Mouse (Mus musculus) left cerebral cortex, adult 9 months (tissue): ENCODE measurements around the gene Pom121l2.

Experiments used
- DNase-seq, 2 experiments: peaks; one replicate each; pipeline ENCODE4 v3.0.0; 2022; ENCODE audit warnings: low spot score in 2 of 2

Gene Pom121l2

GRCm38 (mm10) chr13:22019934-22020835 is 39.2 kb downstream of the Pom121l2 start:
- DNase-seq: no peak

GRCm38 (mm10) chr13:22020901-22021339 is 39.9 kb downstream of the Pom121l2 start:
- peak in 1 of 2 experiments; percentile 59 for DNase-seq

GRCm38 (mm10) chr13:22021581-22021980 is 40.6 kb downstream of the Pom121l2 start:
- no peak for DNase-seq

DNA sequence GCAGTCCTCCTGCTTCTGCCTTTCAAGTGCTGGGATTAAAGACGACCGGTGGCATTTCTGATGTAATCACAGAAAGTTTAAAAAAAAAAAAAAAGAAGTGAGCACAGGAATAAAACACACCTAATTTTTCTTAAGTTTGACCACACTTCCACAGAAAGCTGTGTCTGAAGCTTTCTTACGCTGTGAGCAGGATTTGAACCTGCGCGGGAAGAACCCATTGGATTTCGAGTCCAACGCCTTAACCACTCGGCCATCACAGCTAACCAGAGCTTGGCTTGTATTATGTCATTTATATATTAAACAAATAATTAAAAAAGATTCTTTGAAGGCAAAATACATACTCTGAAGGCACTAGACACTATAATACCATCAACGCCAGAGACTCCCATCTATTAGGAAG is 41.2 kb downstream of the Pom121l2 start:
- DNase-seq: peak in 1 of 2 experiments; percentile 67

DNA sequence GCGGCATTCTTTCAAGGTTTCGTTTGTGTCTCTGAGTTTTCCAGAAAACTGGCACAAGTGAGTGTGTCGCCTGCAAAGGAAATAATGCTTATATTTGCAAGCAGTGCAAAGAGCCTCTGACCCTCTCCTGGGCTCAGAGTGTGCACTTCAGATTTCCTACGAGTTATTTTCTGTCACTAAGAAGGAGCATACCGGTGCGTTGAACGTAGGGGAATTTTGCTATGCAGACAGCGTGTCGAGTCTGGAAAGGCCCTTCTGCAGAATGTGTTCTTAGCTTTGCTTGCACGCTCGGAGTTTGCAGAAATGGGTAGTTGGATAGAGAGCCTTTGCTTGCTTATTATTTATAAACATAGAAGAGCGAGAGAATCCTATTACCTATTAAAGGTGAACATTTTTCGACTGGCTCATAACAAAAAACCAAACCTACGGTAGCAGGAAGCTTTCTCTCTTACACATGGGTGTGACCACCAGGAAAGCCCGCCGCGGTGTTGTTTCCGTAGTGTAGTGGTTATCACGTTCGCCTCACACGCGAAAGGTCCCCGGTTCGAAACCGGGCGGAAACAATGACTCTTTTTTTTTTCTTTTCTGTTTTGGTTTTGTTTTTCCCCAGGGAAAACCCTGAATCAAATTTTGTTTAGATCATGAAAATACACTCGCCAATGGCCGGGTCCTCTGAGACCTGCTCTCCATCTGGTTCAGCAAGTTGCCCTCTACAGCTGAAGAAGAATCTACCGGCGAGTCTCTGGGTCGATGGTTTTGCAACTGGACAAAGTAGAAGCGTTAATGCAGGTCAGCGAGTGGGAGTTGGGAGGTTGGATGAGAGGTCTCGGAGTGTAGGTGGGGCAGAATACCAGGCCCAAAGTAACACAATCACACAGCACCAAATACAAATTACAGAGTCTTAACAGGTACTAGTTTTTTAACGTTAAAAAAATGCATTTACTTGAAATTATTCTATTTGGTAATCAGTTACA is 45.4 kb downstream of the Pom121l2 start:
- DNase-seq: peak in 1 of 2 experiments; percentile 89

GRCm38 (mm10) chr13:22028673-22029460 is 47.9 kb downstream of the Pom121l2 start:
- peak; percentile 70 to 97 for DNase-seq

DNA sequence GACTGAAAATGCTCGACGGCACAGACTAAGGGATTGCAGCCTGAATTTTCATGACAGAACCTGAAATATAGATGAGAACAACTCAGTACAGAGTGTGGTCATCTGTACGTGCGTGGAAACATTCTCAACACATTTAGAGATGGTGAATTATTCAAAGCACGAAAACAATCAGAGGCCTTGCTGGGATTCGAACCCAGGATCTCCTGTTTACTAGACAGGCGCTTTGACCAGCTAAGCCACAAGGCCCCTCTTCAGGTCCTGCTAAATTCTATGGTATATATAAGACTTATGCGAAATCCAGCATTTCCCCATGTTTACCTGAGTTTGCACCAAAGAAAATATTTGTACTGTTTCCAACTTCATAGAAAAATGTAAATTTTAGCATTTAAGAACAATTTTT is 48.9 kb downstream of the Pom121l2 start:
- DNase-seq: no peak

GRCm38 (mm10) chr13:22030493-22030892 is 49.5 kb downstream of the Pom121l2 start:
- DNase-seq: no peak

GRCm38 (mm10) chr13:22033741-22034442 is 52.9 kb downstream of the Pom121l2 start:
- no peak for DNase-seq

DNA sequence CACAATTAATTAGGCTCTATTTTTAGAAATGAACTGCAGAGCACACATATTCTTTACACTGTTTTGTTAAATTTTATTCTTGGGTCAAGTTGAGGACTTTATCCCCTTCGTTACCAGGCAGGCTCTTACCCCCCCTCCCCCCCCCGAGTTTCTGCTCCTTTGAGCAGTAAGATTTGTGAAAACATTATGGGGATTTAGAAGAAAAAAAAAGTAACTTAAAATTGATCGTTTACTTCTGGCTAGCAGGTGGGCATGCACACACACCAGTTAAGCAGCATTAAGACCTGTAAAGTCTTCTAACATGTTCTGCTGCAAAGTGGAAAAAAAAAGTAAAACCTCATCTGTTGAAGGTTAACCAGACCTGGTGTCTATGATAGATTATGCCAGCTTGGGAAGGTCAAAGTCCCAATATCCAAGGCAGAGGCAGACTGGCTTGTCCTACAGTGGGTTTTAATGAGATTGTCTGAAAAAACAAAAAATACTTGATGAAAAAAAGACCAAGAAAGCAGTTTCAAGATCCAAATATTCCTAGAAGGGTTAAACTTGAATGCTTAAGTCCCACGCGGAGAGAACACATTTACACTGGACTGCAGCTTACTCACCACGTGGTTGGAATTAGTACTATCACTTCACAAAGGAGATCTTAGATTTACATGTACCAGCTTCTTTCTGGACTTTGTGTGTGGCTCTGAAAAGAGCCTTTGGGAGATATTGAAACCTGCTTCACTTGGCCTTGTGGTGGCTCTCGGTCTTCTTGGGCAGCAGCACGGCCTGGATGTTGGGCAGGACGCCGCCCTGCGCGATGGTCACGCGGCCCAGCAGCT is 53.7 kb downstream of the Pom121l2 start:
- no peak for DNase-seq

GRCm38 (mm10) chr13:22035267-22036148 is 54.5 kb downstream of the Pom121l2 start, which contains the start of the genes Hist1h2ah and Hist1h2bk:
Gene Hist1h2ah (minus strand): TSS chr13:22035568.
Gene Hist1h2bk (plus strand): TSS chr13:22035870.
- DNase-seq: peak; percentile 89 to 90

DNA sequence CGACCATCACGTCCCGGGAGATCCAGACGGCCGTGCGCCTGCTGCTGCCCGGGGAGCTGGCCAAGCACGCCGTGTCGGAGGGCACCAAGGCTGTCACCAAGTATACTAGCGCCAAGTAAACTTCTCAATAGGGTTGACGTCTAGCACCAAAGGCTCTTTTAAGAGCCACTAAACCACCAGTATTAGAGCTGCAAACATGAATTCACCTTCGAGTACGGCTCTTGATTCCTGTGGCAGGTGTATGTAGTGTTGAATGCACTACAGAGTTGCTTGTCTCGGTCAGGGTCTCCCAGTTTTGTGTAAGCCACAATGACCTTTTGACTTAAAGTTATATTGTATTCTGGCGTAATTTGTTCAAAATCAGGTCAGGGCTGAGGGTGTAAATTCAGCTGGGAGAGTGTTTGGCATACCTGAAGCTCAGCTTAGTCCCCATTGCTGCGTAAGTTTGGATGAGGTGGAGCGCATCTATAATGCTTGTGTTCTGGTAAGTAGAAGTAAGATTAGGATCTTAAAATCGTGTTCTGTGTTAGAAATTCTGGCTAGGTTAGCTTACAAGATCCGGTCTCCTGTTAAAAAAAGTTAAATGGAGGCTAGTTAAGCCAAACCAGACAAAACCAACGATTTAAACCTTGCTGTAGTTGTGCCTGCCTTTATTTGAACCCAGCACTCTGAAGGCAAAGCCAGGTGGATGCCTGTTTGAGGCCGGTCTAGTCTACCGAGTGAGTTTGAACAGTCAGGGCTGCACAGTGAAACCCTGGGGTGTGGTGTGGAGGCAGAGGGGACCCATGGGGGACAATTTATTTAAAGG is 55.4 kb downstream of the Pom121l2 start:
- no peak for DNase-seq

- no peak for DNase-seq
These were observed 56.0 kb downstream of the Pom121l2 start for GRCm38 (mm10) chr13:22036986-22037385.

DNA sequence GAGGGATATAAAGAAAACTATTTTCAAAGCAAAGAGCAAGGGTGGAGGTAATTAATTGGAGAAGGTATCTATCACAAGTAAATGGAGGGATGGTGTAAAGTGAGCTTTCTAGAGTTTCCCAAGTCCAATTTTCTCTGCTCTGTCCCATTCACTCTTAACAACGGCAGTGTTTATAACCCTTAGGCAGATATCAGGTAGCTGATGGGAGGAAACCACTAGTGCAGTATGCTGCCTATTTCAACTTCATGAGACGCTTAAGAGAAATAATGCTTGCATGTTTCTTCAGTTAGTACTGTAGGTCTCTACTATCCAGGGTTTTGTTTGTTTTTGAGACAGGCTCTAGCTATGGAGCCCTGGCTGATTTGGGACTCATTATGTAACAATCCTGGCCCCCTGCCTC is 56.4 kb downstream of the Pom121l2 start:
- DNase-seq: no peak
